19 mouse cellular contexts compared by ENCODE assay signal in genomic region chr8:26287665-26288064, GRCm38 (mm10).
DNase-seq lines count a peak whose midpoint lies in the region; ATAC-seq and TF ChIP-seq lines count a peak whose summit lies in the region.
"Had no signal": no experiment of that assay in that cellular context is flagged by ENCODE, and none has a peak within 500 bp of the region (broad histone marks: within the 10 kb centered on the region; RNA-seq: fewer than 3 reads in every experiment).

No protein-coding gene starts in this region.

- no peak overlapping the region for H3K4me3 ChIP-seq in hindbrain, postnatal 0 days (ENCODE audit: low read length)
- H3K4me3 ChIP-seq in hindbrain, embryonic 14.5 days (replicated peaks; ENCODE audit: low read length) = no peak overlapping the region
- H3K4me3 ChIP-seq: embryonic facial prominence, embryonic 15.5 days; forebrain, embryonic 10.5 days; gastrocnemius, adult 2 months; heart, embryonic 13.5 days had no signal

- no peaks in the 10 kb centered on the region for H3K27me3 ChIP-seq in hindbrain, postnatal 0 days (ENCODE audit: insufficient read depth, low read length)
- H3K27me3 ChIP-seq in hindbrain, embryonic 14.5 days (ENCODE audit: control insufficient read depth, insufficient read depth, low read length) = no peaks in the 10 kb centered on the region
- H3K27me3 ChIP-seq: CH12.LX; embryonic facial prominence, embryonic 15.5 days; heart, embryonic 13.5 days had no signal

- peak; percentile 80 to 89 for DNase-seq in cerebellum, postnatal 10 days
- no peak for DNase-seq in cerebellum, adult 11-12 months
- peak; percentile 86 for DNase-seq in hindbrain, postnatal 0 days (ENCODE audit: low spot score)
- no peak for DNase-seq in hindbrain, embryonic 14.5 days (ENCODE audit: low spot score)
- DNase-seq in 3T3-L1 (ENCODE audit: low read depth, low spot score) (peak; percentile 9), liver (no peak)
- peak; percentile 29 to 51 for DNase-seq in cerebellum, postnatal 4 days (ENCODE audit: low spot score in 2 of 2)
- no peak for DNase-seq in spleen, postnatal 36 days (ENCODE audit: low spot score in 2 of 2)
- DNase-seq: gastrocnemius, adult 2 months; heart, postnatal 36 days; kidney, adult 9 months; lung, adult 2 months; lung, postnatal 36 days; thymus, postnatal 14 days had no signal

- peak overlapping the region; percentile 30 for H3K4me2 ChIP-seq in hindbrain, postnatal 0 days (ENCODE audit: low read depth, low read length)
- H3K4me2 ChIP-seq in hindbrain, embryonic 14.5 days (replicated peaks) = no peak overlapping the region
- H3K4me2 ChIP-seq: embryonic facial prominence, embryonic 15.5 days; heart, embryonic 13.5 days had no signal

- H3K9ac ChIP-seq in hindbrain, postnatal 0 days (replicated peaks; ENCODE audit: low read length) = no peak overlapping the region
- no peak overlapping the region for H3K9ac ChIP-seq in hindbrain, embryonic 14.5 days
- H3K9ac ChIP-seq: embryonic facial prominence, embryonic 15.5 days; heart, embryonic 13.5 days had no signal

- H3K9me3 ChIP-seq in hindbrain, postnatal 0 days (ENCODE audit: low read length) = no peaks in the 10 kb centered on the region
- no peaks in the 10 kb centered on the region for H3K9me3 ChIP-seq in hindbrain, embryonic 14.5 days (ENCODE audit: control insufficient read depth, low read length)
- H3K9me3 ChIP-seq: embryonic facial prominence, embryonic 15.5 days; heart, embryonic 13.5 days had no signal

- H3K27ac ChIP-seq in hindbrain, postnatal 0 days = no peak overlapping the region; the same call in 1 of the 2 replicates
- H3K27ac ChIP-seq in hindbrain, embryonic 14.5 days = no peak overlapping the region
- H3K27ac ChIP-seq: embryonic facial prominence, embryonic 15.5 days; forebrain, embryonic 10.5 days; gastrocnemius, adult 2 months; heart, embryonic 13.5 days had no signal

- WGBS in hindbrain, postnatal 0 days = 20% methylated on average over 6 of the region's 6 CpGs
- WGBS in hindbrain, embryonic 14.5 days = 34% methylated on average over 6 of the region's 6 CpGs

- TF ChIP-seq CTCF in hindbrain, postnatal 0 days (IDR thresholded peaks at IDR 0.05; ENCODE audit: low read depth) = no peak

- H3K36me3 ChIP-seq in hindbrain, postnatal 0 days (ENCODE audit: insufficient read depth, low read length) = no peaks in the 10 kb centered on the region
- no peaks in the 10 kb centered on the region for H3K36me3 ChIP-seq in hindbrain, embryonic 14.5 days (replicated peaks; ENCODE audit: control insufficient read depth, insufficient read depth)
- H3K36me3 ChIP-seq: embryonic facial prominence, embryonic 15.5 days; forebrain, embryonic 10.5 days; heart, embryonic 13.5 days had no signal

- no peaks in the 10 kb centered on the region for H3K4me1 ChIP-seq in hindbrain, postnatal 0 days (ENCODE audit: insufficient read depth, low read length)
- no peaks in the 10 kb centered on the region for H3K4me1 ChIP-seq in hindbrain, embryonic 14.5 days (replicated peaks; ENCODE audit: control insufficient read depth, insufficient read depth, low read length)
- H3K4me1 ChIP-seq: heart, embryonic 13.5 days had no signal

- ATAC-seq in hindbrain, postnatal 0 days = peak; percentile 93
- no peak; the same call in 1 of the 2 replicates for ATAC-seq in hindbrain, embryonic 14.5 days (ENCODE audit: low FRiP score)
- ATAC-seq: inflammation-experienced regulatory T-cells, adult 6 months had no signal

Comparison
In these comparisons a context has a peak if more than half of its experiments do, and no peak if none do; other contexts are left out.
1. DNase-seq: peak in cerebellum, postnatal 10 days (2 of 2), hindbrain, postnatal 0 days (single experiment), 3T3-L1 (single experiment) and cerebellum, postnatal 4 days (2 of 2); none in cerebellum, adult 11-12 months (single experiment), hindbrain, embryonic 14.5 days (single experiment), liver (single experiment) and spleen, postnatal 36 days (0 of 2).